Mouse (Mus musculus): ENCODE measurements around the gene Sgta. TPM values are rescaled to one million over a fixed set of nuclear protein-coding genes. Genes with fewer than 3 reads are reported as not detected.

The Sgta gene
- total RNA-seq (2014; rRNA removed) (216 and 236 TPM in 2 replicates), polyA plus RNA-seq (2015; fragmentation: Nextera tagmentation; extraction: Ambion mirVana) (325 and 348 TPM in 2 replicates)

- Histone ChIP-seq H3K4me1 (ENCODE audit: insufficient read depth, low read length) (peaks cover 8% of the 10 kb centered on the region; the same call in 1 of the 2 replicates), H3K4me2 (ENCODE audit: low read depth, low read length, poor library complexity, severe bottlenecking) (peak within 1 kb of the TSS; percentile 88), H3K36me3 (ENCODE audit: insufficient read depth, low read length) (no peaks in the 10 kb centered on the region; the same call in 1 of the 2 replicates), H3K27ac (ENCODE audit: low read depth, low read length) (peak within 1 kb of the TSS; percentile 62), H3K4me3 (ENCODE audit: low read depth, low read length) (peak within 1 kb of the TSS; percentile 74), H3K9me3 (ENCODE audit: low read length) (no peaks in the 10 kb centered on the region), H3K9ac (replicated peaks; ENCODE audit: low read length, poor library complexity, severe bottlenecking) (peak within 1 kb of the TSS; percentile 81), H3K27me3 (ENCODE audit: insufficient read depth, low read length) (no peaks in the 10 kb centered on the region)
- no peak; the same call in 1 of the 2 replicates for TF ChIP-seq CTCF (IDR thresholded peaks at IDR 0.05)
- under 1% methylated on average over 48 of the region's 48 CpGs for WGBS
- DNase-seq (ENCODE audit: low spot score) = peak; percentile 100
- ATAC-seq (ENCODE audit: low FRiP score) = peak; percentile 94
Measured at GRCm38 (mm10) chr10:81059603-81060543, at the start of gene Sgta. Sgta (minus strand) TSS chr10:81060181.

DNA sequence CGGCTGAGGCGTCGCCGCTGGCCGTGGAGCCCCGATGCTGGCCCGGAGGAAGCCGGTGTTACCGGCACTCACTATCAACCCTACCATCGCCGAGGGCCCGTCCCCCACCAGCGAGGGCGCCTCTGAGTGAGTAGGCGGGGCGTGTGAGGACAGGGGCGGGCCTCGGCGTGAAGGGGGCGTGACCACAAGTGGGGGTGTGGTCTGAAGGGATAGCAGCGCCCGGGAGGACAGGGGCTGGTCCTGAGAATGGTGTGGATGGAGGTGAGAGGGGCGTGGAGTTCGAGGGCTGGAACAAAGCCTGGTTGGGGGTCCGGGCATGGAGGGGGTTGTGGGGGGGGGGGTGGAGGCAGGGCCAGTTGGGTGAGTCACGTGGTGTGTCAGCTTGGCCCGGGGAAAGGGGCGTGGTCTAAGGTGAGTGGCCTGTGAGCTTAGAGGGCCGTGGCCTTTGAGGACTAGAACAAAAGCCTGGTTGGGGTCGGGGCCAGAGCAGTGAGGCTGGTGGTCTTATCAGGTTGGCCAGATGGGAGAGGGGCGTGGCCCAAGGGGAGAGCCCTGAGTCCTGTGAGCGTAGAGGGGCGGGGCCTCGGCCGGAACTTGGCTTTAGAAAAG is 46.2 kb upstream of the Sgta start:
- ATAC-seq (ENCODE audit: low FRiP score) = peak; percentile 83
- H3K4me3 ChIP-seq (ENCODE audit: low read depth, low read length) = peak overlapping the region; percentile 89
- H3K9me3 ChIP-seq (ENCODE audit: low read length) = no peaks in the 10 kb centered on the region
- no peaks in the 10 kb centered on the region for H3K27me3 ChIP-seq (ENCODE audit: insufficient read depth, low read length)
- DNase-seq (ENCODE audit: low spot score) = peak; percentile 77
- peaks cover 10% of the 10 kb centered on the region; the same call in 1 of the 2 replicates for H3K4me1 ChIP-seq (ENCODE audit: insufficient read depth, low read length)
- peak overlapping the region; percentile 98 for H3K27ac ChIP-seq (ENCODE audit: low read depth, low read length)
- WGBS = under 1% methylated on average over 34 of the region's 35 CpGs
- H3K4me2 ChIP-seq (ENCODE audit: low read depth, low read length, poor library complexity, severe bottlenecking) = peak overlapping the region; percentile 75
- H3K36me3 ChIP-seq (ENCODE audit: insufficient read depth, low read length) = peaks cover 30% of the 10 kb centered on the region
- H3K9ac ChIP-seq (replicated peaks; ENCODE audit: low read length, poor library complexity, severe bottlenecking) = peak overlapping the region; percentile 99
- peak; percentile 43 for TF ChIP-seq CTCF (IDR thresholded peaks at IDR 0.05)

DNA sequence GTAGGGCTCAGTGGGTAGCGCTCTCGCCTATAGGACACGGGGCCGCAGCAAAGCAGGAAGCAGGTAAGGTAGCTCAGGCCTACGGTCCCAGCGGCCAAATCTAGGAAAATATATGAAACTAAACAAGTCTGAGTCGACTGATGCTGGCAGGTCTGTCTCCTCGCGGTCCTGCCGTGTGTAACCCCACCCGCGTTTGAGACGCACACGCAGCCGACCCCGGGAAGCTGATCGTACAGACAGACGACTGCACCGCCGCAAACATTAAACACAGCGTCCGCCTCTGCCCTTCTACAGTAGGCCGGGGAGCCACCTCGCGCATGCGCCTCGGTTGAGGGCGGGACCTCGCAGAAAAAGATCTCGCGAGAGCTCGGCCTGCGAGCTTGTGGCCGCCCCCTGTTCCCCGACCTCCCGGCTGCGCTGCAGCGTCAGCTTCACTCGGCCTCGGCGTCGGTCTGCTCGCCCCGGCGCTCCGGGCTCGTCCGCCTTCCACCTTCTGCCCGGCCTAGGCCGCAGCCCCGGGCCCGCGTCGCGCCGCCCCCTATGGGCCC is 45.7 kb upstream of the Sgta start, which contains the start of gene Map2k2:
Map2k2 (plus strand) TSS at position 351 of the 548 bp plus-strand sequence.
- peak; percentile 93 for ATAC-seq (ENCODE audit: low FRiP score)
- Histone ChIP-seq H3K4me3 (ENCODE audit: low read depth, low read length) (peak within 1 kb of the TSS; percentile 89), H3K4me1 (ENCODE audit: insufficient read depth, low read length) (peaks cover 10% of the 10 kb centered on the region; the same call in 1 of the 2 replicates), H3K9ac (replicated peaks; ENCODE audit: low read length, poor library complexity, severe bottlenecking) (peak within 1 kb of the TSS; percentile 99), H3K9me3 (ENCODE audit: low read length) (no peaks in the 10 kb centered on the region), H3K27me3 (ENCODE audit: insufficient read depth, low read length) (no peaks in the 10 kb centered on the region), H3K4me2 (ENCODE audit: low read depth, low read length, poor library complexity, severe bottlenecking) (peak within 1 kb of the TSS; percentile 75), H3K27ac (ENCODE audit: low read depth, low read length) (peak within 1 kb of the TSS; percentile 98), H3K36me3 (ENCODE audit: insufficient read depth, low read length) (peaks cover 25% of the 10 kb centered on the region)
- no peak for TF ChIP-seq CTCF (IDR thresholded peaks at IDR 0.05)
- WGBS = under 1% methylated on average over 56 of the region's 56 CpGs
- DNase-seq (ENCODE audit: low spot score) = peak; percentile 98

GRCm38 (mm10) chr10:81094931-81095678 is 35.1 kb upstream of the Sgta start:
- H3K9ac ChIP-seq (replicated peaks; ENCODE audit: low read length, poor library complexity, severe bottlenecking) = no peak overlapping the region
- no peak for DNase-seq (ENCODE audit: low spot score)
- H3K9me3 ChIP-seq (ENCODE audit: low read length) = no peaks in the 10 kb centered on the region
- no peak overlapping the region for H3K4me3 ChIP-seq (ENCODE audit: low read depth, low read length)
- no peaks in the 10 kb centered on the region for H3K27me3 ChIP-seq (ENCODE audit: insufficient read depth, low read length)
- H3K4me1 ChIP-seq (ENCODE audit: insufficient read depth, low read length) = no peaks in the 10 kb centered on the region
- no peak overlapping the region for H3K27ac ChIP-seq (ENCODE audit: low read depth, low read length)
- 67% methylated on average over 9 of the region's 9 CpGs for WGBS
- H3K36me3 ChIP-seq (ENCODE audit: insufficient read depth, low read length) = no peaks in the 10 kb centered on the region
- no peak for ATAC-seq (ENCODE audit: low FRiP score)
- no peak for TF ChIP-seq CTCF (IDR thresholded peaks at IDR 0.05)
- no peak overlapping the region for H3K4me2 ChIP-seq (ENCODE audit: low read depth, low read length, poor library complexity, severe bottlenecking)

DNA sequence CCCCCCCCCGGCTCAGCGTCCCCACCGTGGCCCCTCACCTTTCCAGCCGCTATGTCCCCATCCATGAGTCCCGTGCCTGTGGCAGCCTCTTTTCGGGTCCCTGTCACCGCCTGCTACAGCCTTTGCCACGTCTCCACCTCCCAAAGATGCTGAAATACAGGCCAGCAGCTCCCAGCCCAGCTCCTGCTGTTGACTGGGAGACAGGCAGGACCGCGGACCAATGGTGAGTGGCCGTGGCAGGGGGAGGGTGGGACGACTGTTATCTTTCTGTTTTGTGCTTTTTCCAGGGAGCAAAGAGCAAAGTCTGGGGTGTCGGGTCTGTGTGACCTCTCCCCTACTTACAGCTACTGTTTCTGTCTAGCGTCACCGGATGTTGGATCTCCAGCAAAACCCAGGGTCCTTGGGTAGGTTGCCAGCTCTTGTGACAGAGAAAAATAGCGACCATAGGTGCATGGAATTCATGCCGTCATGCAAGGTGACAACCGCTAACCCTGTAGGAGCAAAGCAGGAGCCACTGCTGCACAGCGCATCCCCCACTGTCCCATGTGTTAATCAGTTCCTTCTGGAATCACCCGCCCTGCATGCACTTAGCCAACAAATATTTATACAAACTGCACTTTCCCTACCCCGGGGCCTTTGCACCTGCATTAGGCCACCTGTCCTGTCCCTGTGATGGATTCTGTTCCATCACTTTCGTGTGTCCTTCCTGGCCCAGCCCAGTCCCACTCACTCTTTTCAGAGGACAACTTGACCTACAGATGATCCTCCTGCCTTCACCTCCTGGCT is 32.7 kb upstream of the Sgta start:
- Histone ChIP-seq H3K4me3 (ENCODE audit: low read depth, low read length) (no peak overlapping the region), H3K4me1 (ENCODE audit: insufficient read depth, low read length) (no peaks in the 10 kb centered on the region), H3K27ac (ENCODE audit: low read depth, low read length) (no peak overlapping the region), H3K9me3 (ENCODE audit: low read length) (no peaks in the 10 kb centered on the region), H3K9ac (replicated peaks; ENCODE audit: low read length, poor library complexity, severe bottlenecking) (no peak overlapping the region), H3K36me3 (ENCODE audit: insufficient read depth, low read length) (no peaks in the 10 kb centered on the region), H3K27me3 (ENCODE audit: insufficient read depth, low read length) (no peaks in the 10 kb centered on the region), H3K4me2 (ENCODE audit: low read depth, low read length, poor library complexity, severe bottlenecking) (no peak overlapping the region)
- TF ChIP-seq CTCF (IDR thresholded peaks at IDR 0.05) = no peak
- WGBS = 61% methylated on average over 22 of the region's 22 CpGs
- ATAC-seq (ENCODE audit: low FRiP score) (no peak), DNase-seq (ENCODE audit: low spot score) (no peak)

All from midbrain, postnatal 0 days (tissue).